Mouse (Mus musculus) hindbrain, postnatal 0 days (tissue): Measurements from ENCODE around the gene 4930407I10Rik. TPM values are rescaled to one million over a fixed set of nuclear protein-coding genes. Genes with fewer than 3 reads are reported as not detected.

Experiments used
- ATAC-seq: fragments of 200-750 bp; cut with Nextera tagmentation; 2 replicates; pipeline ENCODE4 v1.8.0; 2017; ENCODE audit warnings: mild to moderate bottlenecking, moderate TSS enrichment, moderate library complexity
- DNase-seq: peaks from one replicate; pipeline ENCODE4 v3.0.0-alpha.2; 2015; ENCODE audit warnings: low spot score
- H3K27ac ChIP-seq: fragments of 300-500 bp; sonication (generic); 2 replicates; pipeline ENCODE4 v1.5.1; 2014; ENCODE audit warnings: mild to moderate bottlenecking
- H3K27me3 ChIP-seq: fragments of 300-500 bp; sonication (generic); 2 replicates; pipeline ENCODE4 v1.6.1; 2014; ENCODE audit warnings: low read length, mixed read lengths; ENCODE audit not compliant: insufficient read depth
- H3K36me3 ChIP-seq: fragments of 300-500 bp; sonication (generic); 2 replicates; pipeline ENCODE4 v1.6.1; 2014; ENCODE audit warnings: low read length, mixed read lengths; ENCODE audit not compliant: insufficient read depth
- H3K4me1 ChIP-seq: fragments of 300-500 bp; sonication (generic); 2 replicates; pipeline ENCODE4 v1.6.1; 2014; ENCODE audit warnings: antibody characterized with exemption, low read length, mixed read lengths; ENCODE audit not compliant: insufficient read depth
- H3K4me2 ChIP-seq: fragments of 300-500 bp; sonication (generic); 2 replicates; pipeline ENCODE4 v1.6.1; 2014; ENCODE audit warnings: low read depth, mild to moderate bottlenecking, low read length, moderate library complexity, mixed read lengths
- H3K4me3 ChIP-seq: fragments of 300-500 bp; sonication (generic); 2 replicates; pipeline ENCODE4 v1.5.1; 2014; ENCODE audit warnings: low read length
- H3K9ac ChIP-seq: fragments of 300-500 bp; sonication (generic); replicated peaks from 2 replicates; pipeline ENCODE4 v1.6.1; 2014; ENCODE audit warnings: mild to moderate bottlenecking, low read length, moderate library complexity, mixed read lengths
- H3K9me3 ChIP-seq: fragments of 300-500 bp; sonication (generic); 2 replicates; pipeline ENCODE4 v1.6.1; 2016; ENCODE audit warnings: low read length, mixed read lengths
- CTCF ChIP-seq: IDR thresholded peaks from 2 replicates; pipeline ENCODE4 v1.5.1; 2016; ENCODE audit warnings: antibody characterized with exemption, control low read depth, low read depth
- WGBS: fragments of 180-500 bp; shearing (Covaris S2); extraction: QIAGEN DNeasy Blood & Tissue Kit; methylation state at CpG from one replicate; pipeline ENCODE4 v1.1.7; 2014; 5-methylcytosine and 5-hydroxymethylcytosine counted together
- polyA plus RNA-seq: library from polyadenylated mRNA; unstranded; fragments of >200 nt; fragmentation: Nextera tagmentation; extraction: Ambion mirVana; gene quantifications from 2 replicates; pipeline ENCODE4 v1.2.1, GENCODE M21; 2015
- total RNA-seq: library from RNA; depleted of rRNA; stranded (reverse); fragments of >200 nt; gene quantifications from 2 replicates; pipeline ENCODE4 v1.2.3, GENCODE M21; 2014

The 4930407I10Rik gene
- total and polyA plus RNA-seq, 2 experiments from 2014 or later, result not detected

- Histone ChIP-seq H3K9me3 (no peaks in the 10 kb centered on the region), H3K9ac (no peak overlapping the region), H3K4me3 (no peak overlapping the region), H3K27me3 (no peaks in the 10 kb centered on the region), H3K27ac (no peak overlapping the region), H3K36me3 (no peaks in the 10 kb centered on the region), H3K4me1 (0 out of 2 replicates have a peak, but pooled peaks cover 4% of the 10 kb centered on the region), H3K4me2 (no peak overlapping the region)
- TF ChIP-seq CTCF, result no peak
- ATAC-seq, result no peak
- 72% methylated on average over 5 of the region's 5 CpGs for WGBS
- no peak for DNase-seq
Measured at GRCm38 (mm10) chr15:82052544-82052943, 6.4 kb upstream of the 4930407I10Rik start.

GRCm38 (mm10) chr15:82063909-82064308, 5.0 kb downstream of the 4930407I10Rik start:
- Histone ChIP-seq H3K4me3 (no peak overlapping the region), H3K4me1 (no peaks in the 10 kb centered on the region), H3K27ac (no peak overlapping the region), H3K36me3 (no peaks in the 10 kb centered on the region), H3K4me2 (no peak overlapping the region), H3K9ac (no peak overlapping the region), H3K9me3 (no peaks in the 10 kb centered on the region), H3K27me3 (0 out of 2 replicates have a peak, but pooled peaks cover 5% of the 10 kb centered on the region)
- WGBS, result 76% methylated on average over 14 of the region's 14 CpGs
- no peak for DNase-seq
- no peak for TF ChIP-seq CTCF
- ATAC-seq, result no peak

GRCm38 (mm10) chr15:82065511-82065910, 6.6 kb downstream of the 4930407I10Rik start:
- Histone ChIP-seq H3K4me3 (no peak overlapping the region), H3K27ac (no peak overlapping the region), H3K4me2 (no peak overlapping the region), H3K4me1 (no peaks in the 10 kb centered on the region), H3K27me3 (peaks cover 13% of the 10 kb centered on the region; the same call in 1 of the 2 replicates), H3K9ac (no peak overlapping the region), H3K36me3 (no peaks in the 10 kb centered on the region), H3K9me3 (no peaks in the 10 kb centered on the region)
- DNase-seq (peak; percentile 91), ATAC-seq (peak; percentile 53; the same call in 1 of the 2 replicates)
- 18% methylated on average over 7 of the region's 7 CpGs for WGBS
- peak; percentile 81 for TF ChIP-seq CTCF

- WGBS, result 26% methylated on average over 40 of the region's 40 CpGs
- Histone ChIP-seq H3K9ac (no peak within 1 kb of the TSS), H3K36me3 (no peaks in the 10 kb centered on the region), H3K27ac (no peak within 1 kb of the TSS), H3K9me3 (no peaks in the 10 kb centered on the region), H3K4me2 (peak within 1 kb of the TSS; percentile 45), H3K4me3 (peak within 1 kb of the TSS; percentile 23), H3K27me3 (peaks cover 14% of the 10 kb centered on the region; the same call in 1 of the 2 replicates), H3K4me1 (no peaks in the 10 kb centered on the region)
- ATAC-seq (no peak), DNase-seq (peak; percentile 43)
- TF ChIP-seq CTCF, result no peak
Measured at GRCm38 (mm10) chr15:82069898-82070297, 10.9 kb downstream of the 4930407I10Rik start, which contains the start of gene Mei1. TSS of gene Mei1 (plus strand) at chr15:82069996.

DNA sequence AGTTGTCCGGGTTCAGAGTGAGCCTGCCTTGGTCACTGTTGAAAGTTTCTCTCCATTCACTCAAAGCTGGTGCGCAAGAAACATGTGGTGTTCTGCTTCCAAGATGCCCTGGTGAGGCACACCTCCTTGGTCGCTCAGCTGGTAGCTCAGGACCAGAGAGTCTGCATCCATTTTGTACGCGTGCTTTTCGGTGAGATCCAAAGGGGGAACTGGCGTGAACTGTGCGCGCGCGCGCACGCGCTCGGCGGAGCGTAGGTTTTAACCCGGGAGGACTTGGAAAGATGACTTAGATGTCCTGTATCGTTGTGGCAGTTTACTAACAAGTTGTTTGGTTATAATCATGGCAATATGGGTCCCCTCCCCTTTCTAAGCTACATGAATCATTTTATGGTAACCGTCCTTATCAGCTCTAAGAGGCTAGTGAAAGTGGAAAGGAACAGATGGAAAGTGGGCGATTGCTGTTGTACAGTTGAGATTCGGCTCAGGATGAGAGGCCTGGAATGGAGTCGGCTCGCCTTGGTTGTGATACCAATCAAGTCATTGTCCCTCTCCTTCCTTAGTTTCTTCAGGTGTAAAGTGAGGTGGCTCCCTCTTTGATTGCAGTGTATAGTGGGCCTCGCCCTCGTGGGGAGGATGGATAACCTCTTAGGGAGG, 13.0 kb downstream of the 4930407I10Rik start:
- ATAC-seq (no peak), DNase-seq (no peak)
- Histone ChIP-seq H3K4me2 (no peak overlapping the region), H3K4me3 (no peak overlapping the region), H3K4me1 (no peaks in the 10 kb centered on the region), H3K9me3 (no peaks in the 10 kb centered on the region), H3K36me3 (no peaks in the 10 kb centered on the region), H3K27ac (no peak overlapping the region), H3K9ac (no peak overlapping the region), H3K27me3 (peaks cover 14% of the 10 kb centered on the region; the same call in 1 of the 2 replicates)
- WGBS, result 90% methylated on average over 26 of the region's 26 CpGs
- TF ChIP-seq CTCF, result no peak

DNA sequence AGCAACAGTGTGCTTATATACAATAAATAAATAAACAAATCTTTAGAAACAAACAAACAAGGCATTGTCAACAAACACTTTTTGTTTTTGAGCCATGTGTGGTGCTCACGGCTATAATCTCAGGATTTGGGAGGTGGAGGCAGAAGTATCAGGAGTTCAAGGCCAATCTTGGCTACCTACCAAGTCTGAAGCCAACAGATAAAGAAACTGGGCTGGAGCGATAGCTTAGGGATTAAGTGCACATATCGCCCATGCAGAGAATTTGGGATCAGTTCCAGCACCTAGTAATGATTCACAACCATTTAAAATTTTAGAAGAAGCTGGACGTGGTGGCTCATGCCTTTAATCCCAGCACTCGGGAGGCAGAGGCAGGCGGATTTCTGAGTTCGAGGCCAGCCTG, 14.5 kb downstream of the 4930407I10Rik start:
- no peak overlapping the region for H3K27ac ChIP-seq
- no peak for TF ChIP-seq CTCF
- H3K9ac ChIP-seq, result no peak overlapping the region
- H3K27me3 ChIP-seq, result peaks cover 13% of the 10 kb centered on the region; the same call in 1 of the 2 replicates
- no peaks in the 10 kb centered on the region for H3K36me3 ChIP-seq
- no peak overlapping the region for H3K4me3 ChIP-seq
- DNase-seq, result no peak
- no peaks in the 10 kb centered on the region for H3K4me1 ChIP-seq
- WGBS, result 81% methylated on average over 7 of the region's 7 CpGs
- no peaks in the 10 kb centered on the region for H3K9me3 ChIP-seq
- ATAC-seq, result no peak
- H3K4me2 ChIP-seq, result no peak overlapping the region

DNA sequence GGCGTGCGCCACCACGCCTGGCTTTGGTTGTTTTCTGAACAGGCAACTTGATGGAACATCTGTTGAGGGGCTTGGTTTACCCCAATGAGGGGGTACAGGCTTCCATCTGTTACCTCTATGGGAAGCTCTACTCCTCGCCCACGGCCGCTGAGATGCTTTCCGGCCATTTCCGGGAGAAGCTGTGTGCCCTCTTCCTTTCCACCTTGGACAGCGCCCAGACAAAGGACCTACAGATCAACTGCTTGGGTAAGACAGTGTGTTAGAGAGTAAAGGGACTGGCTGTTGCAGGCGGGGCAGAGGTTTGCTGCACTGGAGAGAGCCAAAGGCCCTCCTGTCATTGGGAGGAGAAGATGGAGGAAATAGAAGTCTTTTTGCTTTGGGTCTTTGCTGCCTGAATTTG, 20.9 kb downstream of the 4930407I10Rik start:
- ATAC-seq, result no peak
- 66% methylated on average over 10 of the region's 10 CpGs for WGBS
- H3K27ac ChIP-seq, result no peak overlapping the region
- H3K4me2 ChIP-seq, result no peak overlapping the region
- H3K4me1 ChIP-seq, result no peaks in the 10 kb centered on the region
- H3K9me3 ChIP-seq, result no peaks in the 10 kb centered on the region
- H3K36me3 ChIP-seq, result no peaks in the 10 kb centered on the region
- TF ChIP-seq CTCF, result no peak
- no peak overlapping the region for H3K4me3 ChIP-seq
- no peak overlapping the region for H3K9ac ChIP-seq
- DNase-seq, result no peak
- no peaks in the 10 kb centered on the region for H3K27me3 ChIP-seq
